Mouse (Mus musculus) kidney, adult 2 months (tissue): ENCODE results near the gene Ash1l. TPM values are rescaled to one million over a fixed set of nuclear protein-coding genes. Genes with fewer than 3 reads are reported as not detected.
"Not testable (repeated sequence)": the region's sequence is repeated elsewhere in the genome, so short reads cannot be mapped to it uniquely, and the experiment has no call there.

Experiments
- DNase-seq: peaks from one replicate; pipeline ENCODE4 v3.0.0; 2021
- H3K27ac ChIP-seq: fragments of 200-500 bp; 2 replicates; pipeline ENCODE4 v1.5.1; 2012; ENCODE audit warnings: low read depth, low read length, control low read depth, inconsistent platforms; ENCODE audit not compliant: insufficient read depth
- H3K27me3 ChIP-seq: fragments of 200-500 bp; replicated peaks from 2 replicates; pipeline ENCODE4 v1.6.1; 2012; ENCODE audit warnings: mild to moderate bottlenecking, moderate library complexity, low read length, inconsistent platforms; ENCODE audit not compliant: control insufficient read depth, insufficient read depth
- H3K36me3 ChIP-seq: fragments of 200-500 bp; 2 replicates; pipeline ENCODE4 v1.6.1; 2012; ENCODE audit warnings: mild to moderate bottlenecking, moderate library complexity, low read length, inconsistent platforms; ENCODE audit not compliant: control insufficient read depth, insufficient read depth
- H3K4me1 ChIP-seq: fragments of 200-500 bp; 2 replicates; pipeline ENCODE4 v1.6.1; 2011; ENCODE audit warnings: low read length; ENCODE audit not compliant: control insufficient read depth, insufficient read depth
- H3K4me3 ChIP-seq: fragments of 200-500 bp; 2 replicates; pipeline ENCODE4 v1.5.1; 2011; ENCODE audit warnings: mild to moderate bottlenecking, low read depth, low read length, control low read depth; ENCODE audit not compliant: insufficient read depth
- CTCF ChIP-seq: fragments of 200-500 bp; conservative IDR thresholded peaks from 2 replicates; pipeline ENCODE4 v1.5.1; 2011; ENCODE audit warnings: low read depth, mild to moderate bottlenecking, control low read depth, low read length, moderate library complexity, mixed read lengths; ENCODE audit not compliant: insufficient read depth, insufficient read length
- POLR2A ChIP-seq: fragments of 200-500 bp; IDR thresholded peaks from one replicate; pipeline ENCODE4 v1.6.1; 2011; ENCODE audit warnings: low read depth, low read length, control low read depth
- WGBS: fragments of 180-500 bp; shearing (Covaris S2); methylation state at CpG from one replicate; pipeline ENCODE4 v1.1.7; 2018; 5-methylcytosine and 5-hydroxymethylcytosine counted together
- polyA plus RNA-seq: library from polyadenylated mRNA; depleted of rRNA; stranded (reverse); fragments of >200 nt; gene quantifications from 2 replicates; pipeline ENCODE4 v1.2.3, GENCODE M21; 2012

Gene Ash1l
- polyA plus RNA-seq, 1 experiment = 8.9 TPM

DNA sequence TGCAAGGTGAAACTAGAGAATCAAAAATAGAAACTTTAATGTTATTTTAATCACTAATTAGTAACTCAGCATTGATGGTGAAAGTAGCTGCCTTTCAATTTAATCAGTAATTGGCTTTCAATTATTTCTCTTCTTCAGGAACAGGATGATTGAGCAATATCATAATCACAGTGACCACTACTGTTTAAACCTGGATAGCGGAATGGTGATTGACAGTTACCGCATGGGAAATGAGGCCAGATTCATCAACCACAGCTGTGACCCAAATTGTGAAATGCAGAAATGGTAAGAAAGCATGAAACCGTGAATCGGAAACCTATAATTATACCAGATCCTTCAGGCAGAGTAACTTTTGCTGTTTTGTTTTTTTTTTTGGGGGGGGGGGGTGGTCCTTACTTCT, 92.9 kb downstream of the Ash1l start:
- TF ChIP-seq POLR2A (no peak), CTCF (no peak)
- no peak for DNase-seq
- WGBS = 96% methylated on average over 4 of the region's 4 CpGs
- no peak overlapping the region for H3K27ac ChIP-seq
- no peaks in the 10 kb centered on the region for H3K4me1 ChIP-seq
- no peaks in the 10 kb centered on the region for H3K27me3 ChIP-seq
- peaks cover 1% of the 10 kb centered on the region for H3K36me3 ChIP-seq
- no peak overlapping the region for H3K4me3 ChIP-seq

DNA sequence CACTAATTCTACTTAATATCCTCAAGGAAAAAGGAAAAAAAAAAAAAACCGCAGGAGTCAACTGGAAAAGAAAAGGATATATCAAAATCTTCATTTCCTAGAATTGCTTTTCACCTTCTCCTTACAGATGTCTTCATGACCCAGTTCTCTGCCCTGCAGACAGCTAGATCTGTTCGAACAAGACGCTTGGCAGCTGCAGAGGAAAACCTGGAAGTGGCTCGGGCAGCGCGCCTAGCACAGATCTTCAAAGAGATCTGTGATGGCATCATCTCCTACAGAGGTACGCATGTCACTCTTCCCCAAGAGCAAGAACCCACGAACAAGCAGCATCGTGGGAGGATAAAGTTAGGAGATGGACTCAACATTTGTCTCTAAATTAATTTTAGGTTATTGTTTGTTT, 107.9 kb downstream of the Ash1l start:
- DNase-seq = no peak
- WGBS = 90% methylated on average over 9 of the region's 9 CpGs
- Histone ChIP-seq H3K36me3 (peaks cover 2% of the 10 kb centered on the region), H3K4me1 (no peaks in the 10 kb centered on the region), H3K4me3 (no peak overlapping the region), H3K27me3 (no peaks in the 10 kb centered on the region), H3K27ac (no peak overlapping the region)
- TF ChIP-seq CTCF (no peak), POLR2A (no peak)

GRCm38 (mm10) chr3:89058783-89059182, 108.4 kb downstream of the Ash1l start:
- H3K27ac ChIP-seq = no peak overlapping the region
- H3K4me3 ChIP-seq = no peak overlapping the region
- no peaks in the 10 kb centered on the region for H3K27me3 ChIP-seq
- 87% methylated on average over 3 of the region's 3 CpGs for WGBS
- DNase-seq = peak; percentile 38
- H3K36me3 ChIP-seq = peaks cover 2% of the 10 kb centered on the region
- H3K4me1 ChIP-seq = no peaks in the 10 kb centered on the region
- TF ChIP-seq CTCF (peak; percentile 62), POLR2A (no peak)

- Histone ChIP-seq H3K4me3 (no peak overlapping the region), H3K4me1 (no peaks in the 10 kb centered on the region), H3K36me3 (peaks cover 5% of the 10 kb centered on the region), H3K27ac (no peak overlapping the region), H3K27me3 (no peaks in the 10 kb centered on the region)
- WGBS = 84% methylated on average over 3 of the region's 3 CpGs
- TF ChIP-seq POLR2A (no peak), CTCF (no peak)
- no peak for DNase-seq
These were observed 111.3 kb downstream of the Ash1l start for GRCm38 (mm10) chr3:89061696-89062095.

DNA sequence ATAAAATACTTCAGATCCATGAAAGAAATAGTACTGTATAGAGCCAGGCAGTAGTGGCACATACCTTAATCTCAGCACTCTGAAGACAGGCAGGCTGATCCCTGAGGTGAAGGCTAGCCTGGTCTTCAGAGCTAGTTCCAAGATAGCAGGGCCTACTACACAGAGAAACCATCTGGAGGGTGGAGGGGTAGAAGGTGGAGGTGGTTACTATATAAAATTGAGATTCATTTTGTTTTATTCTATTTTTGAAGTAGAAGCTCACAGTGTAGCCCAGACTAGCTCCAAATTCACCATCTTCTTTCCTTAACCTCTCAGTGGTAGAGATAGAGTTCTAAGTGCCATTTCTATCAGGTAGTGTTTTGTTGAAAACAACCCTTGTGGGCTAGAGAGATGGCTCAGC, 116.8 kb downstream of the Ash1l start:
- Histone ChIP-seq H3K27me3 (no peaks in the 10 kb centered on the region), H3K36me3 (peaks cover 20% of the 10 kb centered on the region), H3K4me3 (no peak overlapping the region), H3K4me1 (no peaks in the 10 kb centered on the region), H3K27ac (no peak overlapping the region)
- TF ChIP-seq POLR2A (no peak), CTCF (no peak)
- no peak for DNase-seq

- no peak for TF ChIP-seq POLR2A
- no peak for TF ChIP-seq CTCF
- Histone ChIP-seq H3K27ac (no peak overlapping the region), H3K4me1 (no peaks in the 10 kb centered on the region), H3K36me3 (peaks cover 5% of the 10 kb centered on the region), H3K4me3 (no peak overlapping the region), H3K27me3 (no peaks in the 10 kb centered on the region)
- DNase-seq = no peak
- WGBS = 71% methylated on average over 9 of the region's 9 CpGs
These were observed 127.0 kb downstream of the Ash1l start for GRCm38 (mm10) chr3:89077383-89077782.

DNA sequence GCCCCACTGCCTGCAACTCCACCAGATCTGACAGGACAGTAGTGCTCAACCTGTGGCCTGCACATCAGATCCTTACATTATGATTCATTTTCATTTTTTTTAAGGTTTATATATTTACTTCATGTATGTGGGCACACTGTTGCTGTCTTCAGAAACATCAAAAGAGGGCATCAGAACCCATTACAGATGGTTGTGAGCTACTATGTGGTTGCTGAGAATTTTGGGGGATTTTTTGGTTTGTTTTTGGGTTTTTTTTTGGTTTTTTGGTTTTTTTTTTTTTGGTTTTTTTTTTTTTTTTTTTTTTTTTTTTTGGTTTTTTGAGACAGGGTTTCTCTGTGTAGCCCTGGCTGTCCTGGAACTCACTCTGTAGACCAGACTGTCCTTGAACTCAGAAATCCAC, 131.9 kb downstream of the Ash1l start:
- H3K27ac ChIP-seq = not testable (repeated sequence)

GRCm38 (mm10) chr3:89084133-89084532, 133.7 kb downstream of the Ash1l start:
- peaks cover 4% of the 10 kb centered on the region; the same call in 1 of the 2 replicates for H3K4me1 ChIP-seq
- no peaks in the 10 kb centered on the region for H3K36me3 ChIP-seq
- TF ChIP-seq CTCF (no peak), POLR2A (no peak)
- H3K4me3 ChIP-seq = no peak overlapping the region
- H3K27me3 ChIP-seq = no peaks in the 10 kb centered on the region
- no peak overlapping the region for H3K27ac ChIP-seq
- DNase-seq = no peak
- WGBS = 72% methylated on average over 2 of the region's 2 CpGs

More for the DNA sequence above, 131.9 kb downstream of the Ash1l start:
- not testable (repeated sequence) for DNase-seq, H3K36me3 ChIP-seq, H3K27me3 ChIP-seq, H3K4me3 ChIP-seq, H3K4me1 ChIP-seq
